Mouse (Mus musculus) forebrain, embryonic 11.5 days (tissue): ENCODE data around the gene Tcl1b3. TPM values are rescaled to one million over a fixed set of nuclear protein-coding genes. Genes with fewer than 3 reads are reported as not detected.

Experiments
- polyA plus RNA-seq: library from polyadenylated mRNA; unstranded; fragments of >200 nt; fragmentation: Nextera tagmentation; extraction: Ambion mirVana; gene quantifications from 2 replicates; pipeline ENCODE4 v1.2.1, GENCODE M21; 2014

Gene Tcl1b3
- polyA plus RNA-seq, 1 experiment from 2014 or later, result not detected

Other genes with a start within 250 kb of the Tcl1b3 start
- 0.20 and 0.28 TPM in 2 replicates for gene Syne3, start 181.2 kb upstream of the Tcl1b3 start, polyA plus RNA-seq
- 188 and 196 TPM in 2 replicates for gene Glrx5, start 158.4 kb upstream of the Tcl1b3 start, polyA plus RNA-seq
- gene Tcl1b2, start 45.0 kb upstream of the Tcl1b3 start, polyA plus RNA-seq, result not detected in 2 replicates
- not detected in 2 replicates for gene Tcl1b1, start 31.4 kb upstream of the Tcl1b3 start, polyA plus RNA-seq
- not detected in 2 replicates for gene Tcl1b5, start 14.7 kb upstream of the Tcl1b3 start, polyA plus RNA-seq
- gene Tcl1b4, start 10.9 kb downstream of the Tcl1b3 start, polyA plus RNA-seq, result not detected in 2 replicates
- not detected in 2 replicates for gene Tcl1, start 31.8 kb downstream of the Tcl1b3 start, polyA plus RNA-seq
- 0.65 and 0.91 TPM in 2 replicates for gene Tunar, start 142.8 kb downstream of the Tcl1b3 start, polyA plus RNA-seq